In genomic region chr9:114584183-114585016, GRCm38 (mm10) we compare ENCODE assay signal across 8 mouse cellular contexts. TPM values are rescaled to one million over a fixed set of nuclear protein-coding genes. Genes with fewer than 3 reads are reported as not detected.
DNase-seq lines count a peak whose midpoint lies in the region; ATAC-seq lines count a peak whose summit lies in the region.

No protein-coding gene starts in this region.

- H3K27ac ChIP-seq in heart, embryonic 16.5 days (ENCODE audit: low read length): no peak overlapping the region
- peak overlapping the region; percentile 48; the same call in 1 of the 2 replicates for H3K27ac ChIP-seq in limb, embryonic 13.5 days
- H3K27ac ChIP-seq in midbrain, embryonic 13.5 days: peak overlapping the region; percentile 35; the same call in 1 of the 2 replicates

- no peaks in the 10 kb centered on the region for H3K9me3 ChIP-seq in erythroblast, embryonic 14.5 days (ENCODE audit: control insufficient read depth, low read length)
- no peaks in the 10 kb centered on the region for H3K9me3 ChIP-seq in heart, embryonic 16.5 days (replicated peaks; ENCODE audit: control insufficient read depth, low read length)
- no peaks in the 10 kb centered on the region for H3K9me3 ChIP-seq in limb, embryonic 13.5 days
- H3K9me3 ChIP-seq in midbrain, embryonic 13.5 days: no peaks in the 10 kb centered on the region

- peak overlapping the region; percentile 43 for H3K4me3 ChIP-seq in erythroblast, embryonic 14.5 days (replicated peaks)
- peak overlapping the region; percentile 56 for H3K4me3 ChIP-seq in heart, embryonic 16.5 days (ENCODE audit: low read length)
- peak overlapping the region; percentile 44 for H3K4me3 ChIP-seq in limb, embryonic 13.5 days
- peak overlapping the region; percentile 28 for H3K4me3 ChIP-seq in midbrain, embryonic 13.5 days (replicated peaks)

- H3K4me2 ChIP-seq in heart, embryonic 16.5 days (ENCODE audit: low read depth, low read length): peak overlapping the region; percentile 98
- peak overlapping the region; percentile 76 for H3K4me2 ChIP-seq in limb, embryonic 13.5 days (replicated peaks)
- peak overlapping the region; percentile 52 for H3K4me2 ChIP-seq in midbrain, embryonic 13.5 days (replicated peaks)

- no peaks in the 10 kb centered on the region for H3K27me3 ChIP-seq in erythroblast, embryonic 14.5 days (ENCODE audit: control insufficient read depth)
- no peaks in the 10 kb centered on the region for H3K27me3 ChIP-seq in heart, embryonic 16.5 days (ENCODE audit: control insufficient read depth, insufficient read depth, low read length)
- no peaks in the 10 kb centered on the region for H3K27me3 ChIP-seq in limb, embryonic 13.5 days
- peaks cover 9% of the 10 kb centered on the region; the same call in 1 of the 2 replicates for H3K27me3 ChIP-seq in midbrain, embryonic 13.5 days

- 15% methylated on average over 31 of the region's 31 CpGs for WGBS in heart, embryonic 16.5 days
- WGBS in limb, embryonic 13.5 days: 3% methylated on average over 31 of the region's 31 CpGs
- 2% methylated on average over 31 of the region's 31 CpGs for WGBS in midbrain, embryonic 13.5 days

- H3K9ac ChIP-seq in heart, embryonic 16.5 days (ENCODE audit: low read length): peak overlapping the region; percentile 50
- peak overlapping the region; percentile 58 for H3K9ac ChIP-seq in limb, embryonic 13.5 days
- H3K9ac ChIP-seq in midbrain, embryonic 13.5 days (replicated peaks): no peak overlapping the region

- peaks cover 35% of the 10 kb centered on the region for H3K36me3 ChIP-seq in erythroblast, embryonic 14.5 days (ENCODE audit: control insufficient read depth)
- peaks cover 17% of the 10 kb centered on the region for H3K36me3 ChIP-seq in heart, embryonic 16.5 days (ENCODE audit: control insufficient read depth, insufficient read depth)
- H3K36me3 ChIP-seq in limb, embryonic 13.5 days: peaks cover 38% of the 10 kb centered on the region
- peaks cover 36% of the 10 kb centered on the region for H3K36me3 ChIP-seq in midbrain, embryonic 13.5 days

- H3K4me1 ChIP-seq in erythroblast, embryonic 14.5 days (ENCODE audit: control insufficient read depth): peaks cover 10% of the 10 kb centered on the region
- peaks cover 3% of the 10 kb centered on the region; the same call in 1 of the 2 replicates for H3K4me1 ChIP-seq in heart, embryonic 16.5 days (ENCODE audit: control insufficient read depth, insufficient read depth, low read length)
- peaks cover 13% of the 10 kb centered on the region for H3K4me1 ChIP-seq in limb, embryonic 13.5 days
- H3K4me1 ChIP-seq in midbrain, embryonic 13.5 days (replicated peaks): peaks cover 12% of the 10 kb centered on the region

- DNase-seq in WW6 (ENCODE audit: low read depth, low spot score): peak; percentile 70
- DNase-seq in thymus, postnatal 10 days (ENCODE audit: low spot score in 2 of 2): no peak
- no peak for DNase-seq in natural killer cell, adult 2 months (ENCODE audit: low spot score in 2 of 2)

- no peak for ATAC-seq in erythroblast, adult 5-6 weeks (replicated peaks; ENCODE audit: low FRiP score, poor library complexity, severe bottlenecking)
- ATAC-seq in heart, embryonic 16.5 days (replicated peaks; ENCODE audit: extremely low read depth, insufficient read depth, low FRiP score): peak; percentile 60; the same call in 1 of the 2 replicates
- ATAC-seq in limb, embryonic 13.5 days (ENCODE audit: low FRiP score, low read depth): peak; percentile 66
- ATAC-seq in midbrain, embryonic 13.5 days: peak; percentile 87

RNA-seq across cellular contexts. Expression of gene Trim71, which starts 20.2 kb away (rescaled TPM):
- polyA plus RNA-seq in erythroblast, embryonic 14.5 days (2012): under 0.01 TPM in 1 of 2 replicates, not detected in the other
- not detected in 2 replicates for total RNA-seq in erythroblast, adult 5-6 weeks (2015; ENCODE audit: low replicate concordance)
- total RNA-seq in erythroblast, adult 5-6 weeks (2017; ENCODE audit: low replicate concordance): not detected in 2 replicates
- 0.03 and 0.05 TPM in 2 replicates for polyA plus RNA-seq in heart, embryonic 16.5 days (2015; fragmentation: Nextera tagmentation; extraction: Ambion mirVana)
- polyA plus RNA-seq in limb, embryonic 13.5 days (2015; fragmentation: Nextera tagmentation; extraction: Ambion mirVana): 0.62 and 0.91 TPM in 2 replicates
- polyA plus RNA-seq in midbrain, embryonic 13.5 days (2015; fragmentation: Nextera tagmentation; extraction: Ambion mirVana): 0.30 and 0.32 TPM in 2 replicates

RNA-seq across cellular contexts. Expression of gene Cnot10, which starts 55.6 kb away (rescaled TPM):
- polyA plus RNA-seq in erythroblast, embryonic 14.5 days (2012): 1.6 TPM in 2 replicates
- 7.1 and 9.4 TPM in 2 replicates for total RNA-seq in erythroblast, adult 5-6 weeks (2015; ENCODE audit: low replicate concordance)
- total RNA-seq in erythroblast, adult 5-6 weeks (2017; ENCODE audit: low replicate concordance): 11.6 and 13.6 TPM in 2 replicates
- 38.6 and 41.4 TPM in 2 replicates for polyA plus RNA-seq in heart, embryonic 16.5 days (2015; fragmentation: Nextera tagmentation; extraction: Ambion mirVana)
- 75.1 and 75.9 TPM in 2 replicates for polyA plus RNA-seq in limb, embryonic 13.5 days (2015; fragmentation: Nextera tagmentation; extraction: Ambion mirVana)
- polyA plus RNA-seq in midbrain, embryonic 13.5 days (2015; fragmentation: Nextera tagmentation; extraction: Ambion mirVana): 59.5 and 63.4 TPM in 2 replicates

Comparison
In these comparisons a context has a peak if more than half of its experiments do, and no peak if none do; other contexts are left out.
1. RNA of gene Cnot10, which starts 55.6 kb away (polyA plus RNA-seq): 75.1 to 75.9 TPM in limb, embryonic 13.5 days, 59.5 to 63.4 TPM in midbrain, embryonic 13.5 days and 38.6 to 41.4 TPM in heart, embryonic 16.5 days; 1.6 TPM in erythroblast, embryonic 14.5 days; every median in the first group is over 10 times any median in the second.
2. Peak in every context shown above with its lines, with median percentiles within 50 percentile points of each other: H3K4me3 ChIP-seq and H3K4me2 ChIP-seq.